Mouse (Mus musculus) heart, embryonic 16.5 days (tissue): Measurements from ENCODE around the gene Gm3264. TPM values are rescaled to one million over a fixed set of nuclear protein-coding genes. Genes with fewer than 3 reads are reported as not detected.
"Not testable (repeated sequence)": the region's sequence is repeated elsewhere in the genome, so short reads cannot be mapped to it uniquely, and the experiment has no call there.

ENCODE experiments used
- ATAC-seq: fragments of 200-750 bp; cut with Nextera tagmentation; replicated peaks from 2 replicates; pipeline ENCODE4 v1.8.0; 2017; ENCODE audit warnings: moderate number of reproducible peaks; ENCODE audit not compliant: insufficient read depth, low FRiP score; ENCODE audit errors: extremely low read depth
- H3K27ac ChIP-seq: fragments of 300-500 bp; sonication (generic); 2 replicates; pipeline ENCODE4 v1.5.1; 2014; ENCODE audit warnings: mild to moderate bottlenecking, low read length, control low read depth, moderate library complexity
- H3K27me3 ChIP-seq: fragments of 300-500 bp; sonication (generic); 2 replicates; pipeline ENCODE4 v1.6.1; 2014; ENCODE audit warnings: low read length, mixed read lengths; ENCODE audit not compliant: control insufficient read depth, insufficient read depth
- H3K36me3 ChIP-seq: fragments of 300-500 bp; sonication (generic); 2 replicates; pipeline ENCODE4 v1.6.1; 2014; ENCODE audit not compliant: control insufficient read depth, insufficient read depth
- H3K4me1 ChIP-seq: fragments of 300-500 bp; sonication (generic); 2 replicates; pipeline ENCODE4 v1.6.1; 2014; ENCODE audit warnings: low read length, mixed read lengths; ENCODE audit not compliant: control insufficient read depth, insufficient read depth
- H3K4me2 ChIP-seq: fragments of 300-500 bp; sonication (generic); 2 replicates; pipeline ENCODE4 v1.6.1; 2014; ENCODE audit warnings: low read depth, mild to moderate bottlenecking, control low read depth, low read length
- H3K4me3 ChIP-seq: fragments of 300-500 bp; sonication (generic); 2 replicates; pipeline ENCODE4 v1.5.1; 2014; ENCODE audit warnings: mild to moderate bottlenecking, control low read depth, low read length
- H3K9ac ChIP-seq: fragments of 300-500 bp; sonication (generic); 2 replicates; pipeline ENCODE4 v1.6.1; 2014; ENCODE audit warnings: low read length, control low read depth
- H3K9me3 ChIP-seq: fragments of 300-500 bp; sonication (generic); replicated peaks from 2 replicates; pipeline ENCODE4 v1.6.1; 2016; ENCODE audit warnings: low read length; ENCODE audit not compliant: control insufficient read depth
- WGBS: fragments of 180-500 bp; shearing (Covaris S2); extraction: QIAGEN DNeasy Blood & Tissue Kit; methylation state at CpG from one replicate; pipeline ENCODE4 v1.1.7; 2014; 5-methylcytosine and 5-hydroxymethylcytosine counted together
- polyA plus RNA-seq: library from polyadenylated mRNA; unstranded; fragments of >200 nt; fragmentation: Nextera tagmentation; extraction: Ambion mirVana; gene quantifications from 2 replicates; pipeline ENCODE4 v1.2.1, GENCODE M21; 2015

Gene Gm3264
- polyA plus RNA-seq, result 0.97 and 2.6 TPM in 2 replicates

GRCm38 (mm10) chr14:4855299-4855980 is at the start of gene Gm3264:
Gene Gm3264, plus strand, starts transcription at chr14:4855576.
- not testable (repeated sequence) for H3K27ac ChIP-seq, ATAC-seq

GRCm38 (mm10) chr14:4806421-4806820 is 49.0 kb upstream of the Gm3264 start:
- not testable (repeated sequence) for H3K4me3 ChIP-seq, H3K27ac ChIP-seq, H3K36me3 ChIP-seq, H3K4me2 ChIP-seq, H3K27me3 ChIP-seq, H3K4me1 ChIP-seq, ATAC-seq, H3K9ac ChIP-seq, H3K9me3 ChIP-seq
- WGBS, result 69% methylated on average over 6 of the region's 6 CpGs

More at GRCm38 (mm10) chr14:4855299-4855980, at the start of gene Gm3264:
- not testable (repeated sequence) for H3K9me3 ChIP-seq, H3K4me1 ChIP-seq, H3K36me3 ChIP-seq, H3K9ac ChIP-seq, H3K27me3 ChIP-seq
- peak within 1 kb of the TSS; percentile 45 for H3K4me3 ChIP-seq
- WGBS, result 15% methylated on average over 31 of the region's 59 CpGs
- H3K4me2 ChIP-seq, result peak within 1 kb of the TSS; percentile 55

- not testable (repeated sequence) for H3K4me1 ChIP-seq, H3K27me3 ChIP-seq, ATAC-seq, H3K36me3 ChIP-seq, H3K27ac ChIP-seq, H3K9ac ChIP-seq, H3K4me3 ChIP-seq, H3K9me3 ChIP-seq, H3K4me2 ChIP-seq
- WGBS, result 80% methylated on average over 3 of the region's 7 CpGs
Observed at GRCm38 (mm10) chr14:4821950-4822349, 33.4 kb upstream of the Gm3264 start.

GRCm38 (mm10) chr14:4837806-4838205 is 17.6 kb upstream of the Gm3264 start, which contains the start of gene Gm3269:
Gene Gm3269, plus strand, starts transcription at chr14:4838106.
- not testable (repeated sequence) for H3K9me3 ChIP-seq, H3K9ac ChIP-seq, H3K4me2 ChIP-seq, H3K4me1 ChIP-seq, H3K27ac ChIP-seq, H3K4me3 ChIP-seq, H3K36me3 ChIP-seq, H3K27me3 ChIP-seq, ATAC-seq
- WGBS, result no CpG with 5 or more reads among the region's 4 CpGs

- not testable (repeated sequence) for H3K4me3 ChIP-seq, ATAC-seq, H3K27ac ChIP-seq, H3K4me1 ChIP-seq, H3K9ac ChIP-seq, H3K9me3 ChIP-seq, H3K27me3 ChIP-seq, H3K36me3 ChIP-seq, H3K4me2 ChIP-seq
- WGBS, result 78% methylated on average over 1 of the region's 3 CpGs
Observed at GRCm38 (mm10) chr14:4892116-4892515, 36.7 kb downstream of the Gm3264 start, which contains the start of gene Gm3278. Gene Gm3278, plus strand, starts transcription at chr14:4892416.

Other genes starting within 250 kb of the Gm3264 start
- not detected in 2 replicates for gene Gm8159, start 223.2 kb upstream of the Gm3264 start, polyA plus RNA-seq
- gene Gm3239, start 191.4 kb upstream of the Gm3264 start, polyA plus RNA-seq, result 0.21 and 0.56 TPM in 2 replicates
- not detected in 2 replicates for gene Gm7876, start 146.3 kb upstream of the Gm3264 start, polyA plus RNA-seq
- 0.38 and 0.46 TPM in 2 replicates for gene Gm3252, start 128.8 kb upstream of the Gm3264 start, polyA plus RNA-seq
- gene Gm9602, start 79.2 kb upstream of the Gm3264 start, polyA plus RNA-seq, result 0.11 TPM in 1 of 2 replicates, not detected in the other
- not detected in 2 replicates for gene Gm3269, start 17.5 kb upstream of the Gm3264 start, polyA plus RNA-seq
- gene Gm3278, start 36.8 kb downstream of the Gm3264 start, polyA plus RNA-seq, result 0.14 TPM in 1 of 2 replicates, not detected in the other
- not detected in 2 replicates for gene Gm8297, start 128.4 kb downstream of the Gm3264 start, polyA plus RNA-seq
- not detected in 2 replicates for gene Gm3298, start 160.3 kb downstream of the Gm3264 start, polyA plus RNA-seq
- gene 4930555G01Rik, start 195.1 kb downstream of the Gm3264 start, polyA plus RNA-seq, result 0.08 TPM in 1 of 2 replicates, not detected in the other
- gene Gm8281, start 215.5 kb downstream of the Gm3264 start, polyA plus RNA-seq, result 1.0 and 1.6 TPM in 2 replicates